Mouse (Mus musculus) intestine, embryonic 16.5 days (tissue): ENCODE results near the gene Rps6ka4. TPM values are rescaled to one million over a fixed set of nuclear protein-coding genes. Genes with fewer than 3 reads are reported as not detected.

Experiments
- ATAC-seq: fragments of 200-750 bp; cut with Nextera tagmentation; 2 replicates; pipeline ENCODE4 v1.8.0; 2017; ENCODE audit warnings: moderate TSS enrichment, moderate library complexity
- H3K27ac ChIP-seq: fragments of 300-500 bp; sonication (generic); 2 replicates; pipeline ENCODE4 v1.5.1; 2014; ENCODE audit warnings: mild to moderate bottlenecking, low read length
- H3K27me3 ChIP-seq: fragments of 300-500 bp; sonication (generic); replicated peaks from 2 replicates; pipeline ENCODE4 v1.6.1; 2014; ENCODE audit warnings: low read length, control low read depth, mixed read lengths; ENCODE audit not compliant: control insufficient read depth, insufficient read depth
- H3K36me3 ChIP-seq: fragments of 300-500 bp; sonication (generic); 2 replicates; pipeline ENCODE4 v1.6.1; 2014; ENCODE audit warnings: low read length, control low read depth; ENCODE audit not compliant: control insufficient read depth, insufficient read depth
- H3K4me1 ChIP-seq: fragments of 300-500 bp; sonication (generic); 2 replicates; pipeline ENCODE4 v1.6.1; 2014; ENCODE audit warnings: low read length, control low read depth, mixed read lengths; ENCODE audit not compliant: control insufficient read depth, insufficient read depth
- H3K4me2 ChIP-seq: fragments of 300-500 bp; sonication (generic); 2 replicates; pipeline ENCODE4 v1.6.1; 2014; ENCODE audit warnings: low read depth, low read length, control low read depth
- H3K4me3 ChIP-seq: fragments of 300-500 bp; sonication (generic); 2 replicates; pipeline ENCODE4 v1.5.1; 2014; ENCODE audit warnings: mild to moderate bottlenecking, low read length
- H3K9ac ChIP-seq: fragments of 300-500 bp; sonication (generic); 2 replicates; pipeline ENCODE4 v1.6.1; 2014; ENCODE audit warnings: low read depth, low read length
- H3K9me3 ChIP-seq: fragments of 300-500 bp; sonication (generic); 2 replicates; pipeline ENCODE4 v1.6.1; 2016; ENCODE audit warnings: low read length, control low read depth; ENCODE audit not compliant: control insufficient read depth
- WGBS: fragments of 180-500 bp; shearing (Covaris S2); extraction: QIAGEN DNeasy Blood & Tissue Kit; methylation state at CpG from one replicate; pipeline ENCODE4 v1.1.7; 2014; 5-methylcytosine and 5-hydroxymethylcytosine counted together
- polyA plus RNA-seq: library from polyadenylated mRNA; unstranded; fragments of >200 nt; fragmentation: Nextera tagmentation; extraction: Ambion mirVana; gene quantifications from 2 replicates; pipeline ENCODE4 v1.2.1, GENCODE M21; 2015

The Rps6ka4 gene
- polyA plus RNA-seq, 1 experiment from 2014 or later = 20.5 TPM

DNA sequence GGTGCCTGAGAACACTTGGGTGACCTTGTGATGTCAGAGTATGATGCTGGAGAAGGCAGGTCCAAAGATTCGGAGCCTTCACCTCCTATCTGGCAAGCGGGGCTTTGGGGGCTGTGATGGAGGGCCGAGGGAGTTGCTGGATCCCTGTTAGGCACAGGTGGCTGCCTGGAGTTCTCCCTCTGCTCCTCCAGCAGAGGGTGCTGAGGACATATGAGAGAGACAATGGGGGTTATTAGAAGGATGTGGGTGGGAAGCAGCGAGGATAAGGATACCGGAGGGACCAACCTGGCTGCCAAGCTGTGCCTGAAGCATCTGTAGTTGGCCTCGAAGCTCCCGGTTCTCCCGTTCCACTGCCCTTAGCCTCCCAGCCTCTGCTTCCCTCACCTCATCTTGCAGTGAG is 13.5 kb upstream of the Rps6ka4 start:
- H3K4me3 ChIP-seq = no peak overlapping the region

DNA sequence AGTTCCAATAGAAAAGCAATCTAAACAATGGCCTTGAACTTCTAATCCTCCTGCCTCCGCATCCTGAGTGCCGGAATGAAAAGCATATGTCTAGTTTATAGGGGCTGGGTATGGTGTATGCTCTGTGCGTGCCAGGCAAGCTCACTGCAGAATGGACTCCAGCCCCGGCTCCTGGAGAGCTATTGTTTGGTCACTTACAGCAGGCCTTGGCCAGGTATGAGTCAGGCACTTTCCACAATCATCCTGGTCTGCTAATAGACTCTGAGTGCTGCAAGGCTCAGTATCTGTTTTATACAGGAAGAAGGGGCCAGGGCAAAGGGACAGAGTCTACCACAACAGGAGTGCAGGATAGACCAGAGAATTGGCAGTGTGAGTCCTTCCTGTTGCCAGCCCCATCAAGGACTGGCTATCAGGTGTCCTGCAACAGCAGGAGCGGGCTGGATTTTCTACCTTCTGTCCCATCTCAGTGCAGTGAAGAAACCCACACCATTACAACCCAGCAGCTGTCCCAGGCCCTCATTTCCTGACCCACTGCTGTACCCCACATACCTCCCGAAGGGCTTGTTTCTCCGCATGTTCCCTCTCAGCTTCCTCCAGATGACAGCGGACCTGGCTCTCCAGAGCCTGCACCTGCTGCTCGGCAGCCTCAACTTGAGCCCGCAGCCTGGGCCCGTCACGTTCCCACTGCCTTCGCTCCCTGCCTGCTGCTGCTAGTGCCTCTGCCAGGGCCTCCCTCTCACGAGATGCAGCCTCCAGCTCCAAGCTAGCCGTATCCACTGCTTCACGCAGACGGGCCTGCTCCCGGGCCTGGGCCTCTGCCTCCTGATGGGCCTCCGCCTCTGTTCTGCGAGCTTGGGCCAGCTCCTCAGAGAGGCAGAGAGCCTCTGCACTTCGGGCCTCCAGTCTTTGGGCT is 12.2 kb upstream of the Rps6ka4 start:
- no peaks in the 10 kb centered on the region for H3K9me3 ChIP-seq
- H3K27me3 ChIP-seq = peaks cover 27% of the 10 kb centered on the region
- H3K4me2 ChIP-seq = no peak overlapping the region
- H3K36me3 ChIP-seq = no peaks in the 10 kb centered on the region
- H3K4me3 ChIP-seq = no peak overlapping the region
- WGBS = 78% methylated on average over 21 of the region's 21 CpGs
- ATAC-seq = peak; percentile 67
- H3K4me1 ChIP-seq = peaks cover 22% of the 10 kb centered on the region
- peak overlapping the region; percentile 45; the same call in 1 of the 2 replicates for H3K27ac ChIP-seq
- peak overlapping the region; percentile 11; the same call in 1 of the 2 replicates for H3K9ac ChIP-seq

More for the DNA sequence above, 13.5 kb upstream of the Rps6ka4 start:
- ATAC-seq = no peak
- Histone ChIP-seq H3K27me3 (peaks cover 15% of the 10 kb centered on the region), H3K36me3 (no peaks in the 10 kb centered on the region), H3K4me2 (no peak overlapping the region), H3K27ac (no peak overlapping the region), H3K4me1 (peaks cover 14% of the 10 kb centered on the region), H3K9ac (no peak overlapping the region), H3K9me3 (no peaks in the 10 kb centered on the region)
- 72% methylated on average over 8 of the region's 8 CpGs for WGBS

DNA sequence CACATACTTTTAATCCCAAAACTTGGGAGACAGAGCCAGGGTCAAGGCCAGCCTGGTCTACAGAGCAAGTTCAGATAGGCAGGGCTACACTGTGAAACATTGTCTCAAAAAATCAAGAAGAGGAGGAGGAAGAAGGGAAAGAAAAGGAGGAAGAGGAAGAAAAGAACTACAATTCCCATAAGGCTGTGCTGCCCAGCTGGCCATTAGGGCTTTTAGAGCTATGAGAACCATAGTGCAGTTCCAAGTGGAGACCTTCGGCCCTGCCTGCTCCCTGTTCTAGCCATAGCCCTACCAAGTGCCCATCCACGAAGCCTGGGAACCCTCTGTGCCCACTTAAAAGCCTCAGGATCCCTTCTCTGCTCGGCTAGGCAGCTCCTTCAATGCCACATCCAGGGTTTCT is 11.1 kb upstream of the Rps6ka4 start:
- Histone ChIP-seq H3K36me3 (no peaks in the 10 kb centered on the region), H3K4me1 (peaks cover 23% of the 10 kb centered on the region), H3K27ac (no peak overlapping the region), H3K4me2 (no peak overlapping the region), H3K4me3 (no peak overlapping the region), H3K9me3 (no peaks in the 10 kb centered on the region), H3K27me3 (peaks cover 35% of the 10 kb centered on the region), H3K9ac (no peak overlapping the region)
- WGBS = 81% methylated on average over 3 of the region's 3 CpGs
- no peak for ATAC-seq

DNA sequence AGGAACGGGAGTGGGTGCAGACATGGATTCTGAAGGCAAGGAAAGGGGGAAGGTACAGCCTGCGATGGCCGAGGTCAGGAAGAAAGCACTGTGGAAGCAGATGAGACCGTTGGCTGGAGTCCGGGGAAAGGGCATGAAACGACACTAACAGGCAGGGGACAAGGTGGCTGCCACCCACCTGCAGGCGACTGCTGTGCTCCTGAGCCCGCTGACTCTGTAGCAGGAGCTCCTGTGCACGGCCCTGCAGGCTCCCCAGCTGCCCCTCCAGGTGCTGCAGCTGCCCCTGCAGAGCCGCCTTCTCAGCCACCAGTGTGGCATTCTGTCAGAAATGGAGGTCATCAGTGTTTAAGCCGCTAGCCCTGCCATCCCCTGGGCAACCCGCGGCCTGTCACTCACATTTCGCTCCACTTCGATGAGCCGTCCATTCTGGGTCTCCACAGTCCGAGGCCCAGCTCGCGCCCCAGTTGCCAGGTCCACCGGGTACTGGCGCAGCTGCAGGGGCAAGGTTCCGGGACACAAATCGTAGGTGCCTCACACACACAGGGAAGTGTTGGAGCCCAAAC is 9.2 kb upstream of the Rps6ka4 start:
- 78% methylated on average over 23 of the region's 23 CpGs for WGBS
- peaks cover 42% of the 10 kb centered on the region for H3K27me3 ChIP-seq
- H3K9ac ChIP-seq = no peak overlapping the region
- ATAC-seq = no peak
- no peak overlapping the region for H3K4me2 ChIP-seq
- H3K27ac ChIP-seq = no peak overlapping the region
- H3K9me3 ChIP-seq = no peaks in the 10 kb centered on the region
- H3K4me3 ChIP-seq = no peak overlapping the region
- H3K4me1 ChIP-seq = peaks cover 17% of the 10 kb centered on the region
- no peaks in the 10 kb centered on the region for H3K36me3 ChIP-seq

DNA sequence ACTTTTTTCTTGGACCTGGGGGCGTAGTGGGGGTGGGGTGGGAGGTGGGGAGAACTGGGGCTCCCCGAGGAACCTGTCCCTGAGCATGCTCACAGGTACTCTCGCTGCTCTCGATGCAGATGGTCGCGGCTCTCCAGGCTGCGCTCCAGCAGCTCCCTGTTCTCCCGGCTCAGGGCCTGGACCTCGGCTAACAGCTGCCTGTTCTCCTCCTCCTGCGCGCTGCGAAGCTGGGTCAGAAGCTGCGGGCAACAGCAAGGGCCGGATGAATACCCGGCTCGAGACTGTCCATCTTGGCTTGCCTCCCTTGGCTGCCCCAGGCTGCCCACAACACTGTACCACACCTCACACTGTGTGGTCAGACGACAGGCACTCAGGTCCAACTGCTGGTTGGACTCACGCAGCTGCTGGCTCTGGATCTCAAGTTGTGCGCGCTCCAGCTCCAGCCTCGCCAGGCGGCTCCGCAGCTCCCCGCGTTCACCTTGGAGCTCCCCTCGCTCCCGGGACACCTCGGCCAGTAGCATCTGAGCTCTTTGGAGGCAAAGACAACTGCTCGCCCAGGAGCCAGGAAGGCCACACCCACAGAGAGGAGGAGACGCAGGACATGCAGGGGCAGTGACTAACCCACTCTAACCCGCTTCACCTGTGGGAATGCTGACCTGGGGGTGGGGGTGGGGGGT is 7.5 kb upstream of the Rps6ka4 start:
- no peak for ATAC-seq
- Histone ChIP-seq H3K4me3 (peak overlapping the region; percentile 25), H3K27ac (no peak overlapping the region), H3K36me3 (no peaks in the 10 kb centered on the region), H3K4me2 (peak overlapping the region; percentile 42), H3K9ac (peak overlapping the region; percentile 22; the same call in 1 of the 2 replicates), H3K4me1 (peaks cover 17% of the 10 kb centered on the region), H3K27me3 (peaks cover 42% of the 10 kb centered on the region), H3K9me3 (no peaks in the 10 kb centered on the region)
- 9% methylated on average over 31 of the region's 31 CpGs for WGBS

DNA sequence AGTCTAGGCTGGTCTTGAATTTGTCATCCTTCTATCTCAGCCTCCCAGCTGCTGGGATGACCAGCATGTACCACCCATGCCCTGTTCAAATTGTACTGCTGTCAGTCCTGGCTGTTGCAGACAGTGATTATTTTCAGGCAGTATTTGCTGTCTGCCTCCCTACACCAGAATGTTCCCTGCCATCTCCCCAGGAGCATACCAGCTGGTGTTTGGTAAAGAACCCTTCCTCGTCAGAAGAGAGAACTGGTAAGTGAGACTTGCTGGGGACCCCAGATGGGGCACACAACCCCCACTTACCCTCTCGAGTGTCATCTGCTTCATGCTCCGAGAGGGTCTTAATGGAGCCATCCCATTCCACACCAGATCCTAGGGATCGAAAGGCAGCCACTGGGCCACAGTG is 5.6 kb upstream of the Rps6ka4 start:
- Histone ChIP-seq H3K4me2 (no peak overlapping the region), H3K27ac (no peak overlapping the region), H3K4me1 (peaks cover 14% of the 10 kb centered on the region; the same call in 1 of the 2 replicates), H3K4me3 (no peak overlapping the region), H3K9me3 (no peaks in the 10 kb centered on the region), H3K27me3 (peaks cover 42% of the 10 kb centered on the region), H3K9ac (no peak overlapping the region), H3K36me3 (no peaks in the 10 kb centered on the region)
- ATAC-seq = no peak
- WGBS = 81% methylated on average over 4 of the region's 4 CpGs

DNA sequence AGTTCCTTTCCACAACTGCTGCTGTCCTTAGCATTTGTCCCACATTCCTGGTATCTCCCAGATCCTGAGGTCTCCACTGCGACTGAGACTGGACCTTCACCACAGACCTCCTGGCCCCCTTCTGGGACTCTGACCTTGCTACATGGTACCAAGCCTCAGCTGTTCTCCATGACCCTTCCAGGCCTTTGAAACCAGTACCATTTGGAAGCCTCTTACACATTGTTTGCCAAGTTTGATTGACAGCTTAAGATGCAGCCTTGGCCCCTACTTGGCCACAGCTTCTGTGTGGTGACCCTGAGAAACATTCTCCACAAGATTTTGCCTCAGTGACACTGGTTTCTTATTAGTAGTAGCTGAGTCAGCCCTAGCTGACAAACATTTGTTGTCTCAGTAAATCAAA is 1.9 kb upstream of the Rps6ka4 start:
- Histone ChIP-seq H3K4me2 (no peak overlapping the region), H3K4me3 (no peak overlapping the region), H3K9ac (no peak overlapping the region), H3K27ac (no peak overlapping the region), H3K36me3 (no peaks in the 10 kb centered on the region), H3K4me1 (peaks cover 16% of the 10 kb centered on the region), H3K27me3 (peaks cover 12% of the 10 kb centered on the region), H3K9me3 (no peaks in the 10 kb centered on the region)
- no peak for ATAC-seq
- WGBS = 70% methylated on average over 1 of the region's 1 CpGs

DNA sequence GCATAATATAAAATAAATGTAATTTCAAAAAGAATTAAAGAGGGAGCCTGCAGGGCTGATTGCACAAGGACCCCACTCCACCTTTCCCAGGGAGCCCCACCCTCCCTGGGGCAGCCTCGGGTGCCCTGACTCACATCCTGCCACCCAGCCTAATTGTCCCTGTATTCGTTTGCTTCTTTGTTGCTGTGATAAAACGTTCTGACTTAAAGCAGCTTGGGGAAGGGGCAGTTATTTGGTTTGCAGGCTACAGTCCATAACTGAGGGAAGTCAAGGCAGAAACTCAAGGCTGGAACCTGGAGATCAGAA is 809 bp upstream of the Rps6ka4 start:
- H3K9me3 ChIP-seq = no peaks in the 10 kb centered on the region
- no peak overlapping the region for H3K9ac ChIP-seq
- 14% methylated on average over 3 of the region's 3 CpGs for WGBS
- no peak for ATAC-seq
- no peak overlapping the region for H3K27ac ChIP-seq
- H3K4me2 ChIP-seq = no peak overlapping the region
- H3K36me3 ChIP-seq = no peaks in the 10 kb centered on the region
- H3K4me3 ChIP-seq = no peak overlapping the region
- peaks cover 16% of the 10 kb centered on the region for H3K4me1 ChIP-seq
- H3K27me3 ChIP-seq = peaks cover 4% of the 10 kb centered on the region
